Mouse (Mus musculus) c-Kit-positive CD71-negative TER-119-negative erythroid progenitor cells, embryonic 14.5 days (primary cell): ENCODE data around the gene Dguok.

ENCODE experiments used
- DNase-seq: peaks from one replicate; pipeline ENCODE4 v3.0.0-alpha.2; 2013; ENCODE audit warnings: low read depth

Gene Dguok

GRCm38 (mm10) chr6:83499078-83499477 lies 7.7 kb downstream of the Dguok start:
- DNase-seq = no peak

DNA sequence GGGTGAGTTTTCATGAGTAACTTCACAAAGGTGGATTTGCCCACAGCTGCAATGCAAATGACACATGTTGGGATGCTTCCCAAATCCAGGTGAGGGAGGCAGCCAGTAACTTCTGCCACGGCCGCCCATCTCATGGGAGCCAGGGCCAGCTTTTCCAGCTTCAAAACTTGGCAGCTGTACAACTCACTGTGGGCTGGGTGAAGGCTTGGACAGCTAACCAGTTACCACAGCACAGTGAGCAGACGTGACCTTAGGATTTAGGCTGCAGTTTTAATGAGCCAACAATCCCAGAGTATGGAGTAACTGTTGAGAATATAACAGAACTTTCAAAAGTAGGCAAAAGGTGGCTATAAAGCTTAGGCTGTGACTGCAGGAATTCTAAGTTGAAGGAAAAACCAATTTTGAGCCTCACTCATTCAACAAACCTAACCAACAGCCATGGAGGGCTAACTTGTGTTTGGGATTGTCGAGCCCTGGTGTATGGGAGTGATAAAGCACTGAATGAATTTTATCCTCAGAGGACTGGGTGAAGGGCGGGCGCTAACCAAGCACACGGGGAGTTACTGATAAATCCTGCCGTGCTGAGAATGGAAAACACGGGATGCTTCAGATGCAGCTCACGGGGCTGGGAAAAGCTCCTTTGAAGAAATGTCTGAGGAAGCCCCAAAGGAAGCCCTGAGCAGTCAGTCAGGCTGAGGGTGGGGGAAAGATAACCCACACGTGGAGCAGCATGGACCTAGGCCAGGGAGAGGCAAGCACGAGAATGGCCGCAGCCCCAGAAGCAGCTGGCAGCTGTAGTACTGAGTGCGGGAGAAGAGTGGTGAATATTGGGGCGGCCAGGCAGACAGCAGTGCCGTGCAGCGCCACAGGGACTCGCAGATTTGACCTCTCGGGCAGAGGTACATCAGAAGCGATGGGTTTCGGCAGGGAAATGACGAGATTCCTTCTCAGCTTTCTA lies 9.7 kb downstream of the Dguok start:
- DNase-seq = no peak

GRCm38 (mm10) chr6:83496009-83496752 lies 10.6 kb downstream of the Dguok start:
- no peak for DNase-seq

GRCm38 (mm10) chr6:83490622-83491021 lies 16.1 kb downstream of the Dguok start:
- DNase-seq = no peak

GRCm38 (mm10) chr6:83488200-83488599 lies 18.6 kb downstream of the Dguok start:
- no peak for DNase-seq

DNA sequence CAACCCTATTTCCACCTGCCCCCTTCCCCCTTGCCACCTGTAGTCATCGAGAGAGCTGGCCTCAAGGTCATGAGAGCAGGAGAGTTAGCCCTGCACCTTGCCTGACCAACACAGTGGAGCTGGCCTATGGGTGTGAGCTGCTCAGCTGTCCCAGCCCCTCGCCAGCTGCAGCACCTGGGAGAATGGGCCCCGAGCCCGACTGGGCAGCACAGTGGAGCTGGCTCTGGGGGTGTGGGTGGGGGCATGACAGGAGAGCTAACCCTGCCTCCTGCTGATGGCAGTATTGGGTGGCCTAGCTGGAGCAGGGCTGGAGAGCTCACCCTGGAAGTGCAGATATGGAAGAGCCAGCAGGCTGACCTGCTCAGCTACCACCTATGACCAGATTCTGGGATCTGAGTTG lies 19.5 kb downstream of the Dguok start:
- no peak for DNase-seq

DNA sequence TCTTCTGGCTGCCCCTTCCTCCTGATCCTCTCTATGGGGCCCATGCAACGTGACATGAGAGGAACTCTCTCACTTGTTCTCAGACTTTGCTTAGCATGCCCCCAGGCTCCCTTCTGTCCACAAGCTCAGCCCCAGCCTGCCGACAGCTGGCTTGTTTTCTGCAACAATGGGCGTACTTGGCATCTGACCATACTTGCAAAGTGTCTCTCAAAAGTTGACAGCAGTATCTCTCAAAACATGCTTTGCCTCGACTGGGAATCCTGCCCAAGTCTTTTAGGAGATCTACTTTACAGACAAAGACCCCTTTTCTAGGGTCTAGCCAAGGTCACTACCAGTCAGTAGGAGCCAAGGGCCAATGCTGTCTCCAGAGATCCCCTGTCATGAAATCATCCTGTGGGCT lies 20.9 kb downstream of the Dguok start:
- DNase-seq = no peak

GRCm38 (mm10) chr6:83483776-83484175 lies 23.0 kb downstream of the Dguok start:
- no peak for DNase-seq

- no peak for DNase-seq
Measured at GRCm38 (mm10) chr6:83482418-83483085, 24.2 kb downstream of the Dguok start.

- DNase-seq = no peak
Measured at GRCm38 (mm10) chr6:83480019-83480655, 26.6 kb downstream of the Dguok start.

- DNase-seq = no peak
Measured at GRCm38 (mm10) chr6:83479193-83479592, 27.6 kb downstream of the Dguok start.

GRCm38 (mm10) chr6:83478628-83479027 lies 28.1 kb downstream of the Dguok start:
- no peak for DNase-seq

DNA sequence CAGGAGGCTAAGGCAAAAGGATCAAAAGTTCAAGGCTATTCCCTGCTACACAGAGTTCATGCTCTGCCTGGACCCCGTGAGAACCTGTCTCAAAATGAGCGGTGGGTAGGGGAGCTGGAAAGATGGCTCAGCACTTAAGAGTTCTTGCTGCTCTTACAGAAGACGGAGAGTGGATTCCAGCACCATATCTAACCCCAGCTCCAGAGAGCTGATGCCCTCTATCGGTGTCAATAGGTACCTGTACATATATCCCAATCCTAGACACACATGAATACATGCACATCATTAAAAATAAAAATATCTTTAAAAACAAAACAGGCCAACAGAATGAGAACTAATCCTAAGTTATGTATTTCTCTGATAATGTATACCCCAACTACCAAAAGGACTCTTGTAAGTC lies 28.6 kb downstream of the Dguok start:
- DNase-seq = no peak

DNA sequence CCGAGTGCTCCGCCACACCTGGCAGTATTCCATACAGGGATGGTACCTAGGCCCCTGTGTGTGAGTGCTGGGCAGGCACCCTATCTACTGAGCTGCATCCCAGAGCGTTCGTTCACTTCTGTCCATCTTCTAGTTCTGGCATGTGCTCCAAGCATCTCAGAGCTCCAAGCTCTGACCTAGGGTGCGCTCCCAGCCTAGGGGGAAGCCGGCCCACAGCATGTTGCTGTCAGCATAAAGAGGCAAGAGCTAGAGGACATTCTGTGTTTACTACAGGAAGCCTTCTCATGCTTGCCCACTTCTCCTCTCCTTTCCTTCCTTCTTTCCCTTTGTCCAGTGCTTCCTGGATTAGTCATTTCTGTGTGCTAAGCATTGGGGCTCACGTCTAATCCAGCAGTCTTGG lies 31.3 kb downstream of the Dguok start:
- no peak for DNase-seq

DNA sequence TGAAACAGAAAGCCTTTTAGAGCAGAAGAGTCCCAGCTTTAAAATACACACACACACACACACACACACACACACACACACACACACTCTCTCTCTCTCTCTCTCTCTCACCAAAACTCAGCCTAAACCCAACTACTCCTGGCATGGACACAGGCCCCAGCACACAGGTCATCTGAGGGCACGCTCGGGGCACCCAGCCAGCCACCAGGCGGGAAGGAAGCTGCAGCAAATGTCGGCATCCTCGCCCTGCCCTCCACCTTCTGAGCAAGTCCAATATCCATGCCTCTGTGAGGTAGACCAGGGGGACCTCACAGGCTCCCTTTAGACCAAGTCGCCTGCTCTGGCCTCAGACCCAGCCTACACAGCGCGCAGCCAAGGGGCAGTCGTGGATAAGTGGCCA lies 33.5 kb downstream of the Dguok start:
- DNase-seq = no peak

- DNase-seq = no peak
Measured at GRCm38 (mm10) chr6:83471739-83472138, 35.0 kb downstream of the Dguok start.

- no peak for DNase-seq
Measured at GRCm38 (mm10) chr6:83464011-83464410, 42.8 kb downstream of the Dguok start.

GRCm38 (mm10) chr6:83459034-83459644 lies 47.6 kb downstream of the Dguok start, which contains the start of gene Tet3:
TSS of gene Tet3 (minus strand) at chr6:83459084.
- DNase-seq = no peak

GRCm38 (mm10) chr6:83456984-83457810 lies 49.6 kb downstream of the Dguok start:
- no peak for DNase-seq

- no peak for DNase-seq
Measured at GRCm38 (mm10) chr6:83456131-83456983, 50.4 kb downstream of the Dguok start.
